Mouse (Mus musculus) cortical plate, adult 2 months (tissue): ENCODE results near the gene Rassf2.

Experiments
- CTCF ChIP-seq: fragments of 200-500 bp; IDR thresholded peaks from 2 replicates; pipeline ENCODE4 v1.5.1; 2011; ENCODE audit warnings: mild to moderate bottlenecking, control low read depth, low read length; ENCODE audit not compliant: insufficient read depth; ENCODE audit errors: extremely low read depth
- POLR2A ChIP-seq: fragments of 200-500 bp; IDR thresholded peaks from 2 replicates; pipeline ENCODE4 v1.6.1; 2011; ENCODE audit warnings: mild to moderate bottlenecking, low read length, control low read depth; ENCODE audit not compliant: insufficient read depth; ENCODE audit errors: extremely low read depth

- TF ChIP-seq CTCF (no peak), POLR2A (no peak)
These were observed 16.6 kb upstream of the Rassf2 start for GRCm38 (mm10) chr2:132046659-132047058.
